28 mouse cellular contexts compared by ENCODE assay signal in genomic region chr9:122243297-122243696, GRCm38 (mm10).
"Had no signal": no experiment of that assay in that cellular context is flagged by ENCODE, and none has a peak within 500 bp of the region (broad histone marks: within the 10 kb centered on the region; RNA-seq: fewer than 3 reads in every experiment).

No protein-coding gene starts in this region.

- H3K9me3 ChIP-seq: heart, embryonic 10.5 days; heart, embryonic 13.5 days; heart, embryonic 15.5 days; hindbrain, embryonic 10.5 days; hindbrain, embryonic 12.5 days; hindbrain, embryonic 13.5 days; hindbrain, embryonic 15.5 days; intestine, embryonic 15.5 days; kidney, embryonic 15.5 days had no signal

- H3K4me1 ChIP-seq: hindbrain, embryonic 15.5 days; intestine, embryonic 15.5 days had no signal

- ATAC-seq: hindbrain, embryonic 16.5 days; hindbrain, postnatal 0 days; inflammation-experienced regulatory T-cells, adult 6 months; intestine, postnatal 0 days had no signal

- H3K27me3 ChIP-seq: heart, embryonic 13.5 days; heart, embryonic 15.5 days; hindbrain, embryonic 12.5 days; hindbrain, embryonic 15.5 days; intestine, embryonic 15.5 days; kidney, embryonic 15.5 days had no signal

- DNase-seq: heart, postnatal 36 days; kidney, adult 11 months; kidney, adult 18-20 months; kidney, adult 2 months; kidney, adult 8-10 months; kidney, adult 9 months; kidney, postnatal 14 days; kidney, postnatal 36 days; layer of hippocampus, adult 9-11 months; layer of hippocampus, postnatal 36 days had no signal

- H3K27ac ChIP-seq: heart, embryonic 10.5 days; heart, embryonic 13.5 days; heart, embryonic 15.5 days; hindbrain, embryonic 10.5 days; hindbrain, embryonic 12.5 days; hindbrain, embryonic 14.5 days; hindbrain, embryonic 15.5 days; intestine, embryonic 15.5 days; kidney, embryonic 15.5 days; kidney, postnatal 0 days; layer of hippocampus, adult 2 months; left cerebral cortex, adult 2 months had no signal

- H3K4me3 ChIP-seq: heart, embryonic 10.5 days; heart, embryonic 13.5 days; heart, embryonic 15.5 days; hindbrain, embryonic 10.5 days; hindbrain, embryonic 12.5 days; hindbrain, embryonic 13.5 days; hindbrain, embryonic 15.5 days; intestine, embryonic 15.5 days; kidney, embryonic 15.5 days; layer of hippocampus, adult 2 months; left cerebral cortex, adult 2 months had no signal

- H3K9ac ChIP-seq: heart, embryonic 15.5 days; hindbrain, embryonic 12.5 days; hindbrain, embryonic 13.5 days; hindbrain, embryonic 14.5 days; hindbrain, embryonic 15.5 days; intestine, embryonic 15.5 days; kidney, embryonic 15.5 days had no signal

- H3K36me3 ChIP-seq: heart, embryonic 10.5 days; heart, embryonic 15.5 days; hindbrain, embryonic 10.5 days; hindbrain, embryonic 15.5 days; intestine, embryonic 15.5 days; kidney, embryonic 15.5 days had no signal

- H3K4me2 ChIP-seq: heart, embryonic 11.5 days; heart, embryonic 13.5 days; heart, embryonic 15.5 days; hindbrain, embryonic 12.5 days; hindbrain, embryonic 13.5 days; hindbrain, embryonic 14.5 days; hindbrain, embryonic 15.5 days; intestine, embryonic 15.5 days; kidney, embryonic 15.5 days had no signal
